Mouse (Mus musculus): ENCODE results near the gene Cnksr3. TPM values are rescaled to one million over a fixed set of nuclear protein-coding genes. Genes with fewer than 3 reads are reported as not detected.

The Cnksr3 gene
- total RNA-seq (2023), result 1 to 10 TPM; 3.5 to 3.7 TPM

GRCm38 (mm10) chr10:7211696-7212482 lies at the start of gene Cnksr3:
Gene Cnksr3, minus strand, starts transcription at chr10:7212237.

Other genes starting within 250 kb of the Cnksr3 start
- 100 to 1,000 TPM; 123 to 129 TPM for gene Ipcef1, start 159.8 kb downstream of the Cnksr3 start, total RNA-seq (2023)